Mouse (Mus musculus) spleen, adult 2 months (tissue): Measurements from ENCODE around the gene Actn1. TPM values are rescaled to one million over a fixed set of nuclear protein-coding genes. Genes with fewer than 3 reads are reported as not detected.

Experiments used
- DNase-seq, 2 experiments: peaks; one replicate each; pipeline versions ENCODE4 v3.0.0 to v3.0.0-alpha.2; 2012 to 2021; ENCODE audit warnings: low spot score in 2 of 2, low read depth in 1 of 2
- H3K27ac ChIP-seq: fragments of 200-500 bp; 2 replicates; pipeline ENCODE4 v1.5.1; 2012; ENCODE audit warnings: low read length, inconsistent platforms; ENCODE audit not compliant: insufficient read depth
- H3K27me3 ChIP-seq: fragments of 200-500 bp; 2 replicates; pipeline ENCODE4 v1.6.1; 2012; ENCODE audit warnings: mild to moderate bottlenecking, moderate library complexity, low read length, inconsistent platforms; ENCODE audit not compliant: control insufficient read depth, insufficient read depth
- H3K36me3 ChIP-seq: fragments of 200-500 bp; 2 replicates; pipeline ENCODE4 v1.6.1; 2012; ENCODE audit warnings: mild to moderate bottlenecking, low read length, inconsistent platforms; ENCODE audit not compliant: control insufficient read depth, insufficient read depth
- H3K4me1 ChIP-seq: fragments of 200-500 bp; 2 replicates; pipeline ENCODE4 v1.6.1; 2011; ENCODE audit warnings: inconsistent platforms; ENCODE audit not compliant: control insufficient read depth, insufficient read depth, insufficient read length
- H3K4me3 ChIP-seq: fragments of 200-500 bp; 2 replicates; pipeline ENCODE4 v1.5.1; 2011; ENCODE audit warnings: mild to moderate bottlenecking, inconsistent platforms; ENCODE audit not compliant: insufficient read depth, insufficient read length; ENCODE audit errors: extremely low read depth
- CTCF ChIP-seq: fragments of 200-500 bp; IDR thresholded peaks from 2 replicates; pipeline ENCODE4 v1.5.1; 2011; ENCODE audit warnings: mild to moderate bottlenecking, inconsistent platforms; ENCODE audit not compliant: insufficient read depth, insufficient read length, insufficient replicate concordance; ENCODE audit errors: extremely low read depth
- POLR2A ChIP-seq: fragments of 200-500 bp; IDR thresholded peaks from 2 replicates; pipeline ENCODE4 v1.6.1; 2011; ENCODE audit warnings: low read depth, low read length, inconsistent platforms
- WGBS: fragments of 180-500 bp; shearing (Covaris S2); methylation state at CpG from one replicate; pipeline ENCODE4 v1.1.7; 2018; 5-methylcytosine and 5-hydroxymethylcytosine counted together
- polyA plus RNA-seq: library from polyadenylated mRNA; depleted of rRNA; stranded (reverse); fragments of >200 nt; gene quantifications from 2 replicates; pipeline ENCODE4 v1.2.3, GENCODE M21; 2012

The Actn1 gene
- polyA plus RNA-seq, 1 experiment, result 84.7 TPM

DNA sequence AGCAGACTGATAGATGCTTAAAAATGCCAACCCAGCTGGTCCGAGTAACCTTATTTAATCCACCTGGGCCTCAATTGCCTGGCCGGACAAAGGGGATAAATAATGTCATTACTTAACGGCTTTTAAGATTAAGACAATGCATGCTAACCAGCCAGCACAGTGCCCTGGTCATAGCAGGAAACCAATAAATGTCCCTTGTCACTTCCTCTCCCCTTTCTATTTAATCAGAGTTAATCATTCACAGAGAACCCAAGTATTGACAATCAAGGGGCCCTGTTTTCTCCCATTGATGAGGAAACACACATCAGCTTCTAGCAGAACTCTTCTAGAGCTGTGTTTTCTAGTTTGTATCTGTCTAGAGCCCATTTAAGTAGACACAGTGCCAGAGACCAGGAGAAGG lies 41.4 kb downstream of the Actn1 start:
- Histone ChIP-seq H3K36me3 (no peaks in the 10 kb centered on the region), H3K27me3 (no peaks in the 10 kb centered on the region), H3K4me1 (peaks cover 2% of the 10 kb centered on the region; the same call in 1 of the 2 replicates), H3K27ac (no peak overlapping the region), H3K4me3 (no peak overlapping the region)
- no peak for TF ChIP-seq POLR2A
- no peak for TF ChIP-seq CTCF
- WGBS, result 90% methylated on average over 3 of the region's 3 CpGs
- no peak for DNase-seq

DNA sequence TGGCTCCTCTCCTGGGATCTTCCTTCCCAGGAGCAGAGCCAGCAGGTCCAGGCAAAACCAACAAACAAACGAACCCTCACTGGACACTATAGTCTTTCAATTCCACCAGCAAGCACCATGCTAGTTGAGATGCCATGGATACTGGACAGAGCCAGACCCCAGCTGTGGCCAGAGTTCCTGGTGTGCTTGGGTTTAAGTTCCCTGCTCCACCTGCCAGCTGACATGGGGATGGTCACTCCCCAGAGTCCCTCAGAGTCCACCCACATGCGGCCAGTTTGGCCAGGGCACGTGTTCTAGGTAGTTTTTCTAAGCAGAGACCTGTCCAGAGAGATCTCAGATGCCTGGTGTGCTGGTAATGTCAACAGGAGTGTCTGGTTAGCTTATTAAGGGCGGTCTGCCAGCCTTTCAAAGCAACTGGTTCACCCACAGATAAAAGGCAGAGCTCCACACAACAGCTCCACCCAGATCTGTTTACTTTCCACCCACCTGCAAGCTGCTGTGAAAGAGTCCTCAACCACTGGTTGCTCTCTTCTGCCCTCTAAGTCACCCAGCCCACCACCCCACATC lies 42.0 kb downstream of the Actn1 start:
- 88% methylated on average over 4 of the region's 4 CpGs for WGBS
- Histone ChIP-seq H3K27ac (no peak overlapping the region), H3K27me3 (no peaks in the 10 kb centered on the region), H3K4me1 (peaks cover 9% of the 10 kb centered on the region; the same call in 1 of the 2 replicates), H3K4me3 (no peak overlapping the region), H3K36me3 (no peaks in the 10 kb centered on the region)
- TF ChIP-seq POLR2A (no peak), CTCF (no peak)
- DNase-seq, result no peak

DNA sequence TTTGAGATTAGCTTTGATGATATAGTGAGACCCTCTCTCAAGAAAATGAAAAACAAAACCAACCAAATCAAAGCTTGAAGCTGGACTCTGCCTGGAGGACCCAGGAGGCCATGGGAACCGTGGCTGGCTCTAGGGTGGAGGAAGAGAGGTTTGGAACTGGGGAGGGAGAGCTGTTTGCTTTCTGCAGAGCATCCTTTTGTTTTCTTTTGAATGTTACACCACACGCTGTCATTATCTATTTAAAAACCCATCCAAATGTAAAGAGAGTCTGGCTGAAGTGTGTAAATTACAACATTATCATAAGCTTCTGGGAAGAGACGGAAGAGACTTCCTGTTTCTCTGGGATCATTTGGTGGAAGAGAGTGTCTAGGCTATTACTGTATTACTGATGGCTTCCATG lies 43.1 kb downstream of the Actn1 start:
- TF ChIP-seq POLR2A (no peak), CTCF (no peak)
- no peaks in the 10 kb centered on the region for H3K27me3 ChIP-seq
- no peak overlapping the region for H3K4me3 ChIP-seq
- H3K36me3 ChIP-seq, result no peaks in the 10 kb centered on the region
- H3K4me1 ChIP-seq, result peaks cover 15% of the 10 kb centered on the region; the same call in 1 of the 2 replicates
- H3K27ac ChIP-seq, result no peak overlapping the region
- no peak for DNase-seq
- 84% methylated on average over 3 of the region's 3 CpGs for WGBS

DNA sequence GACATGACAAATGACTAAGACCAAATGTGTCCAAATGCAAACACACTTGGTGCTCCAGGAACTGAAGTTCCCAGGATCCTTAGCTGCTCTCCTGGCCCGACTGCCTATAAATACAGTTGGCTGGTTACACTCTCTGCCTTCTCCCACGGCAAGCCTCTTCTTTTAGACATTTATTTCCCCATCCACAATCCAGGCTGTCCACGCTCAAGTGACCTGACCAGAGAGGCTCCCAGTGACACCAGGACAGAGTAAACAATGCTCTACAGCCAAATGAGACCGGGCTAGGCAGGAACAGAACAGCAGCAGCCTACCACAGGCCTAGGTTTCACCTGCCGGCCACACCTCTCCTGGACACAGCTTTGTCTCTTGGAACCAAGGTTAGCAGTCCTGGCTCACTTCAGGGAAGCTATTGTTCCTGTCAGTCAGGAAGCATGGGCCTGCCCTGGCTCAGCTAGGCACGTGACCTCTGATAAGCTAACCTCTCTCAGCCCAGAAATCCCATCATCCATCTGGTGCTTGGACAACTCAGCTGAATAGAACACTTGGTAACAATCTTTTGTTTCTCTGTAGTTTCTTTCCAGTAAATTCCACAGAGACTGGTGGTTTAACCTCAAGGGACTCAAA lies 43.8 kb downstream of the Actn1 start:
- Histone ChIP-seq H3K36me3 (no peaks in the 10 kb centered on the region), H3K4me3 (no peak overlapping the region), H3K4me1 (peaks cover 21% of the 10 kb centered on the region; the same call in 1 of the 2 replicates), H3K27me3 (no peaks in the 10 kb centered on the region), H3K27ac (no peak overlapping the region)
- 76% methylated on average over 6 of the region's 6 CpGs for WGBS
- no peak for DNase-seq
- TF ChIP-seq CTCF (no peak), POLR2A (no peak)

DNA sequence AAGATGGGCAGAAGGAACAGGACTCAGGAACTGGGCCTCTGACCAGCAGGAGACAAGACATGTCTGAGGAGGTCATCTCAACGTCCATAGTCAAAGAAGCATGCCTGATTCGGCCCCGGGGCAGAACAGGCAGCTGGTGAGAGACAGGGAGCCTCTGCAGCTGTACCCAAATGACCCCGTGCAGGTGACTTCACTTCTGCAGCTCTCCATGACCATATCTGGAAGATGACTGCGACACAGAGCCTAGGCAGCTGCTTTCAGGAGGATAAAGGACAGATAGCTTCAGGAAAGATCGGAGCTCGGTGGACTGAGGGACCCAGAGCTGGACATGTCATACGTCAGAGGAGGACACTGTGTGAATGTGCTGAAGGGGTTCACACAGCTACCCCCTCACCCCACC lies 46.4 kb downstream of the Actn1 start:
- H3K36me3 ChIP-seq, result no peaks in the 10 kb centered on the region
- 75% methylated on average over 8 of the region's 8 CpGs for WGBS
- no peaks in the 10 kb centered on the region for H3K27me3 ChIP-seq
- DNase-seq, result no peak
- peaks cover 32% of the 10 kb centered on the region for H3K4me1 ChIP-seq
- TF ChIP-seq POLR2A (no peak), CTCF (no peak)
- H3K27ac ChIP-seq, result peak overlapping the region; percentile 15; the same call in 1 of the 2 replicates
- no peak overlapping the region for H3K4me3 ChIP-seq

DNA sequence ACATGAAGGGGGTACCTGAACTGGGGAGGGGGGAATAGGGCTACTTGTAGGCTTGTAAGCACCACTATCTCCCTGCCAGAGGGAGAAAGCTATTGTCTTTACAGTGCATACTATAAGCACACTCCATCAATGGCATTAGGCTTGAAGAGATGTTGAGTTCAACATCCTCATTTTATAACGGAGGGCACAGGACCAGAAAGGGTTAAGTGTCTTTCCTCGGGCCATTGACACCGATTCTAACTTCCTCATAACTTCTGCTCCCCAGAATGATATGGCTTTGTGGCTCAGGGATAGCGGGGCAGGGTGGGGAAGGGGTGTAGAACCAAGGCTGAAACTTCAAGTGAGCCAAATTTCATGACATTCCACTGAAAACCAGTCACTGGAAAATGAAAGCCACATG lies 46.9 kb downstream of the Actn1 start:
- no peak overlapping the region for H3K27ac ChIP-seq
- no peaks in the 10 kb centered on the region for H3K27me3 ChIP-seq
- H3K36me3 ChIP-seq, result no peaks in the 10 kb centered on the region
- TF ChIP-seq POLR2A, result no peak
- TF ChIP-seq CTCF, result no peak
- H3K4me3 ChIP-seq, result no peak overlapping the region
- peaks cover 32% of the 10 kb centered on the region for H3K4me1 ChIP-seq
- WGBS, result 13% methylated on average over 4 of the region's 4 CpGs
- no peak for DNase-seq
